Mouse (Mus musculus) forebrain, embryonic 16.5 days (tissue): Measurements from ENCODE around the gene Zfp423. TPM values are rescaled to one million over a fixed set of nuclear protein-coding genes. Genes with fewer than 3 reads are reported as not detected.

ENCODE experiments used
- ATAC-seq: fragments of 200-750 bp; cut with Nextera tagmentation; 2 replicates; pipeline ENCODE4 v1.8.0; 2017; ENCODE audit warnings: mild to moderate bottlenecking, moderate library complexity
- H3K27ac ChIP-seq: fragments of 300-500 bp; sonication (generic); 2 replicates; pipeline ENCODE4 v1.5.1; 2014; ENCODE audit warnings: low read length, control low read depth
- H3K27me3 ChIP-seq: fragments of 300-500 bp; sonication (generic); replicated peaks from 2 replicates; pipeline ENCODE4 v1.6.1; 2014; ENCODE audit warnings: low read length; ENCODE audit not compliant: control insufficient read depth, insufficient read depth
- H3K36me3 ChIP-seq: fragments of 300-500 bp; sonication (generic); 2 replicates; pipeline ENCODE4 v1.6.1; 2014; ENCODE audit not compliant: control insufficient read depth, insufficient read depth
- H3K4me1 ChIP-seq: fragments of 300-500 bp; sonication (generic); replicated peaks from 2 replicates; pipeline ENCODE4 v1.6.1; 2014; ENCODE audit warnings: low read length; ENCODE audit not compliant: control insufficient read depth, insufficient read depth
- H3K4me2 ChIP-seq: fragments of 300-500 bp; sonication (generic); 2 replicates; pipeline ENCODE4 v1.6.1; 2014; ENCODE audit warnings: mild to moderate bottlenecking, low read length, control low read depth
- H3K4me3 ChIP-seq: fragments of 300-500 bp; sonication (generic); replicated peaks from 2 replicates; pipeline ENCODE4 v1.5.1; 2014; ENCODE audit warnings: mild to moderate bottlenecking, low read length, control low read depth
- H3K9ac ChIP-seq: fragments of 300-500 bp; sonication (generic); replicated peaks from 2 replicates; pipeline ENCODE4 v1.6.1; 2014; ENCODE audit warnings: low read depth, low read length, control low read depth
- H3K9me3 ChIP-seq: fragments of 300-500 bp; sonication (generic); 2 replicates; pipeline ENCODE4 v1.6.1; 2016; ENCODE audit warnings: low read length; ENCODE audit not compliant: control insufficient read depth
- WGBS: fragments of 180-500 bp; shearing (Covaris S2); extraction: QIAGEN DNeasy Blood & Tissue Kit; methylation state at CpG from one replicate; pipeline ENCODE4 v1.1.7; 2014; 5-methylcytosine and 5-hydroxymethylcytosine counted together
- polyA plus RNA-seq: library from polyadenylated mRNA; unstranded; fragments of >200 nt; fragmentation: Nextera tagmentation; extraction: Ambion mirVana; gene quantifications from 2 replicates; pipeline ENCODE4 v1.2.1, GENCODE M21; 2015

Gene Zfp423
- polyA plus RNA-seq, 1 experiment from 2014 or later = 20.6 TPM

DNA sequence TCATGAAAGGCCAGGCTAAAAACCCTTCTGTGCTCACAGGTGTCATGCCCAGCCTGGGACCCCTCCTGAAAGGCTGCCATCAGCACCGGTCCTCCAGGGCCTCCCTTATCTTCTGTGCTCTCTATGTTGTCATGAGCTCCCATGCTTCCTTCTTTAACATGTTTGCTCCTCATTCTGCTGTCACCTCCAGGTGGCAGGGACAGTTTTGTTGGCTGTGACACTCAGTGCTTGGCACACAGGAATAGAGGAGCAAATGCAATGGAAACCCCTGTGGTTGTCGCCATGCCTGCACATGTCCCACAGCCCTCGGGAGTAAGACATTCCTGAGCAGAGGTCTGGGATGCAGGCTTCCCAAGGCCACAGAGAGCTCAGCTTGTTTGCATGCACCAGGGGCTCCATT, 194.1 kb downstream of the Zfp423 start:
- 87% methylated on average over 3 of the region's 3 CpGs for WGBS
- ATAC-seq = no peak
- no peaks in the 10 kb centered on the region for H3K36me3 ChIP-seq
- no peaks in the 10 kb centered on the region for H3K4me1 ChIP-seq
- H3K9me3 ChIP-seq = no peaks in the 10 kb centered on the region
- no peaks in the 10 kb centered on the region for H3K27me3 ChIP-seq
- no peak overlapping the region for H3K9ac ChIP-seq
- H3K27ac ChIP-seq = no peak overlapping the region
- H3K4me3 ChIP-seq = no peak overlapping the region
- H3K4me2 ChIP-seq = no peak overlapping the region

- no peaks in the 10 kb centered on the region for H3K27me3 ChIP-seq
- WGBS = 61% methylated on average over 8 of the region's 8 CpGs
- no peaks in the 10 kb centered on the region for H3K36me3 ChIP-seq
- peaks cover 7% of the 10 kb centered on the region for H3K4me1 ChIP-seq
- no peak overlapping the region for H3K9ac ChIP-seq
- ATAC-seq = no peak
- H3K27ac ChIP-seq = no peak overlapping the region
- H3K9me3 ChIP-seq = no peaks in the 10 kb centered on the region
- H3K4me3 ChIP-seq = no peak overlapping the region
- no peak overlapping the region for H3K4me2 ChIP-seq
Measured at GRCm38 (mm10) chr8:87758750-87759149, 200.6 kb downstream of the Zfp423 start.

- Histone ChIP-seq H3K4me2 (no peak overlapping the region), H3K4me1 (peaks cover 16% of the 10 kb centered on the region), H3K27me3 (no peaks in the 10 kb centered on the region), H3K36me3 (no peaks in the 10 kb centered on the region), H3K9ac (no peak overlapping the region), H3K9me3 (no peaks in the 10 kb centered on the region), H3K4me3 (no peak overlapping the region), H3K27ac (no peak overlapping the region)
- ATAC-seq = no peak
- WGBS = 88% methylated on average over 8 of the region's 8 CpGs
Measured at GRCm38 (mm10) chr8:87754853-87755252, 204.5 kb downstream of the Zfp423 start.

DNA sequence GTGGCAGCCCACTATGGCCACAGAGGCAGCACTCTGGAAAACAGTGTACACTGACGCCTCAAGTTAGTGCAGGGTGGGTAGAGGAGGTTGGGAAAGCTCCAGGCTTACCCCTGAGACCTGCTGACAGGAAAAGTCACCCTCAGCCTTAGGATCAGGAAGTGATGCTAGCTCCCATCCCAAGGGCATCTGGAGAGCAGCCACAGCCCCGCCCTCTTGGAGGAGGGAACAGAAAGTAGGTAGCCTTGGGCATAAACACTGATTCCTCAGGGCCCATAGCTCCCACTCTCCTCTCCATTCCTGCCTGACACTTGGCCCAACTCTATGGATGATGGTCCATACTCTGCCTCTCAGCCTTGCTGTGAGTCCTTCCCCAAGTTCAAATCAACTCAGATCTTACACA, 205.8 kb downstream of the Zfp423 start:
- WGBS = 90% methylated on average over 1 of the region's 2 CpGs
- Histone ChIP-seq H3K4me3 (no peak overlapping the region), H3K36me3 (no peaks in the 10 kb centered on the region), H3K4me1 (peaks cover 15% of the 10 kb centered on the region), H3K4me2 (no peak overlapping the region), H3K27me3 (no peaks in the 10 kb centered on the region), H3K9me3 (no peaks in the 10 kb centered on the region), H3K9ac (no peak overlapping the region), H3K27ac (no peak overlapping the region)
- no peak for ATAC-seq

GRCm38 (mm10) chr8:87753148-87753547, 206.2 kb downstream of the Zfp423 start:
- H3K27me3 ChIP-seq = no peaks in the 10 kb centered on the region
- H3K4me2 ChIP-seq = no peak overlapping the region
- H3K9ac ChIP-seq = no peak overlapping the region
- no peak overlapping the region for H3K4me3 ChIP-seq
- H3K4me1 ChIP-seq = peaks cover 12% of the 10 kb centered on the region
- H3K9me3 ChIP-seq = no peaks in the 10 kb centered on the region
- 66% methylated on average over 8 of the region's 8 CpGs for WGBS
- H3K27ac ChIP-seq = no peak overlapping the region
- ATAC-seq = no peak
- H3K36me3 ChIP-seq = no peaks in the 10 kb centered on the region

DNA sequence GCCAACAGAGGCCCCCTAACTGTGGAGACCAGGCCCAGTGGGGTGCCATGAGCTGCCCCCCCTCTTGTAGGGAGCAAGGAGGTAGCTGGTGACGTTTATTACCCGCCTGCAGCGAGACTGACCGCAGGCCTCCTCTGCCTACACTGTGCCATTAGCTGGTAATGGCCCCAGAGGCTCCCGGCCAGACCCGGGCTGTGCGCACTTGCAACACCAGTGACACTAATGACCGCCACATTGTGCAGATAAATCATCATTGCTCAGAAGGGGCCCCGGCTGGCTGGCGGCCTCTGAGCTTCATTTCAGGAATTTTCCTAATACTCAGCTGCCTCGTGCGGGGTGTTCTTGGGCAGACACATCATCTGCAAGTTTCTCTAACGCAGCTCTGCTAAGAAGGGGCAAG, 206.7 kb downstream of the Zfp423 start:
- H3K9ac ChIP-seq = no peak overlapping the region
- no peaks in the 10 kb centered on the region for H3K36me3 ChIP-seq
- WGBS = 85% methylated on average over 13 of the region's 13 CpGs
- peaks cover 15% of the 10 kb centered on the region for H3K4me1 ChIP-seq
- no peaks in the 10 kb centered on the region for H3K9me3 ChIP-seq
- ATAC-seq = no peak
- no peak overlapping the region for H3K4me2 ChIP-seq
- no peak overlapping the region for H3K27ac ChIP-seq
- H3K27me3 ChIP-seq = no peaks in the 10 kb centered on the region
- no peak overlapping the region for H3K4me3 ChIP-seq

DNA sequence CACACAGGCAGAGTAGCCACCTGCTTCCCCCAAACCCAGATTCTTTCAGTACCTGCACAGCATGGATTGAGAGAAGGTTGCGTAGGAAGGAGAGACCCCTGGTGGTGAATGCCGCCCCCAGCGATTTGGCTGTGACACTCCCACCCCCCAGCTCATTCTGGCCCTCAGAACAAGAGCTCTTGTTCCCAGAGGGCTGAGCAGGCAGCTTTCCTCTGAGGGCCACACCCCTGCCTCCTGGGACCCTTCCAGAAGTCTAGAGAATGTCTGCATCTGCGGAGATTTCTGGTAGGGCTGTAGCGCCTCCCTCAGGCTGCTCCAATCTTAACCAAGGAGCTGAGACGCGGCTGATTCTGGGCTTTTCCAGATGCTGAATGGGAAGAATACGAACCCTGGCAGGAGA, 211.8 kb downstream of the Zfp423 start:
- Histone ChIP-seq H3K4me2 (no peak overlapping the region), H3K4me1 (peaks cover 47% of the 10 kb centered on the region), H3K9me3 (no peaks in the 10 kb centered on the region), H3K4me3 (no peak overlapping the region), H3K9ac (no peak overlapping the region), H3K27me3 (no peaks in the 10 kb centered on the region), H3K36me3 (no peaks in the 10 kb centered on the region), H3K27ac (0 out of 2 replicates have a peak overlapping the region, but pooled peaks have one; percentile 5)
- 13% methylated on average over 8 of the region's 8 CpGs for WGBS
- peak; percentile 22; the same call in 1 of the 2 replicates for ATAC-seq

DNA sequence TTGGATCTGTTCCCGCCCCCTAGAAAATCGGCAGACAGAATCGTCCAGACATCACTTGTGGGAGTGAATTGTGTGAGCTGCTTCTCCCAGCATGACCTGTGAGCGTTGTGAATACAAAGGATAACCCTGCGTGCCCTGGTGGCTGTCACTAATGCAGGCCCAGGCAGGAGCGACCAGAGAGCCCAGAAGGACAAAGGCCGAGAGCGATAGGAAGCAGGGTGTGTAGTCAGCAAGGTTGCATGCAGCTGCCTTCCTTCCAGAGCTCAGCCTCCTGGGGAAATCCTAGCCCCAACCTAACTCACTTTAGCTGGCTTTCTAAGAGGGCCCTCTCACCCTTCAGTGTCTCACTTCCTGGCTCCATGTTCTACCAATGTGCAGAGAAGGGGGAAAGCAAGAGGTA, 212.3 kb downstream of the Zfp423 start:
- WGBS = 6% methylated on average over 8 of the region's 8 CpGs
- H3K4me3 ChIP-seq = no peak overlapping the region
- H3K27ac ChIP-seq = 0 out of 2 replicates have a peak overlapping the region, but pooled peaks have one; percentile 5
- H3K4me2 ChIP-seq = no peak overlapping the region
- no peak overlapping the region for H3K9ac ChIP-seq
- peaks cover 47% of the 10 kb centered on the region for H3K4me1 ChIP-seq
- H3K9me3 ChIP-seq = no peaks in the 10 kb centered on the region
- H3K36me3 ChIP-seq = no peaks in the 10 kb centered on the region
- ATAC-seq = no peak
- no peaks in the 10 kb centered on the region for H3K27me3 ChIP-seq

GRCm38 (mm10) chr8:87746072-87746471, 213.3 kb downstream of the Zfp423 start:
- Histone ChIP-seq H3K36me3 (no peaks in the 10 kb centered on the region), H3K4me3 (no peak overlapping the region), H3K9me3 (no peaks in the 10 kb centered on the region), H3K27ac (0 out of 2 replicates have a peak overlapping the region, but pooled peaks have one; percentile 16), H3K4me2 (peak overlapping the region; percentile 5; the same call in 1 of the 2 replicates), H3K4me1 (peaks cover 49% of the 10 kb centered on the region), H3K27me3 (no peaks in the 10 kb centered on the region), H3K9ac (no peak overlapping the region)
- WGBS = 17% methylated on average over 14 of the region's 14 CpGs
- ATAC-seq = peak; percentile 65

DNA sequence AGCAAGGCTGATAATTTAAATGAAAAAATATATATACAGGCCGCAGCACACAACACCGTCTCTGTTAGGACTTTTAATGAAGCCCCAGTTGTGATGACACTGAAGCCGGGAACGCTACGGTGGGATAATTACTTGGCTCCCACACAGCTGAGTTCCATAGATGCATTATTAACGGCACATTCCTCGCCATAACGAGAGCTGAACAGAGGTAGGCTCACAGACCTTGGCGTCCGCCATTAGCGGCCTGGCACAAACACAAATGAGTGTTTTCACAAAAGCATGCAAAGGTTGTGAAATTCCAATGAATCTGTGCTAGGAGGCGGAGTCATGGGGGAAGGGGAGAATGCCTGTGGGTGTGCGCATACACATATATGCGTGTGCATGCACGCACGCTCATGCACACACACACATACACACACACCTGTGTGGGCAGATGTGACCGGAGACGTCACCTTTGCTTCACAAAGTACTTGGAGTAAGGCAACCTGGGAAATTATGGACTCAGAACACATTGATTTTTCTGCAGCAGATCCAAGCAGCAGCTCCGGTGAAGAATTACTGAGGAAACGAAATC, 214.2 kb downstream of the Zfp423 start:
- H3K27me3 ChIP-seq = no peaks in the 10 kb centered on the region
- no peak; the same call in 1 of the 2 replicates for ATAC-seq
- peak overlapping the region; percentile 36 for H3K4me2 ChIP-seq
- no peak overlapping the region for H3K27ac ChIP-seq
- no peak overlapping the region for H3K4me3 ChIP-seq
- peaks cover 42% of the 10 kb centered on the region for H3K4me1 ChIP-seq
- 22% methylated on average over 20 of the region's 20 CpGs for WGBS
- H3K9ac ChIP-seq = no peak overlapping the region
- no peaks in the 10 kb centered on the region for H3K36me3 ChIP-seq
- H3K9me3 ChIP-seq = no peaks in the 10 kb centered on the region
